Mouse (Mus musculus): ENCODE data around the gene Faap100. TPM values are rescaled to one million over a fixed set of nuclear protein-coding genes. Genes with fewer than 3 reads are reported as not detected.
"Not testable (repeated sequence)": the region's sequence is repeated elsewhere in the genome, so short reads cannot be mapped to it uniquely, and the experiment has no call there.

The Faap100 gene
- total and polyA plus RNA-seq, 3 experiments, result 7.7 to 17.7 (median 14.3) TPM

DNA sequence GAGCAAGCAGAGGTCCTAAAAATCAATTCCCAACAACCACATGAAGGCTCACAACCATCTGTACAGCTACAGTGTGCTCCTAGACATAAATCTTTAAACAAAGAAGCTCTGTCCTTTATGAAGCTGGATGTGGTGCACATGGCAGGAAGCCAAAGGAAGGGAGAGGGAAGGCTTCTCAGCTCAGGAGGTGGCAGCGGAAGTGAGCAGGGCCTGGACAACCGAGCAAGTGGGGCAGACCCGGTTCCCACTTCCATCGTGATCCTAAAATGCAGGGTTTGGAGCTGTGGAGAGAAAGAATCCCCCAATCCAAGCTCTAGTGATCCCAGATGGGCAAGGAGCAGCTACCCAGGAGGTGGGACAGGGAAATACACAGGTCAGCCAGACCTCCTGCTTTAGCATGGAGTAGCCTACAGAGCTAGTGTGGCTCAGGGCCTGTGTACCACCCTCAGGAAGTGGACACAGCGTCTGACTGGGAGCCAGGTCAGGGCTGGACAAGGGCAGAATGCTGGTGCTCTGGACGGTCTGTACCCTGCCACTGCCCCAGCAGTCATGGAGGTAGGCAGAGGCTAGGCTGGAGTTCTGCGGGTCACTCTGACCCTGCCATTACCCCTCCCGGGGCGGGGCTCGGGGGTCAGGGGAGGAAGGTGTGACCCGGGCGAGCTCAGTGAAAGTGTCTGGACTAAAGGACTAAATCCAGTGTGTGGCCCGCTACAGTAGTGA lies 25.8 kb downstream of the Faap100 start:
- H3K9me3 ChIP-seq (replicated peaks; ENCODE audit: low read length), result no peaks in the 10 kb centered on the region
- no peak overlapping the region for H3K4me3 ChIP-seq (replicated peaks in 1 of 3; ENCODE audit: low read depth in 2 of 3, low read length in 2 of 3, poor library complexity in 1 of 3)
- peaks cover 10 to 52% of the 10 kb centered on the region in 2 experiments for H3K4me1 ChIP-seq (ENCODE audit: control insufficient read depth in 1 of 2, insufficient read depth in 2 of 2)
- in situ Hi-C loops (cut with MboI; ENCODE audit: low pct_ligation_motif_present, low pct_unique_long_range_greater_than_20kb, low sequenced_read_pairs) (no loop called here), dilution Hi-C loops (cut with MboI; ENCODE audit: extremely low pct_ligation_motif_present, extremely low pct_unique_long_range_greater_than_20kb, low sequenced_read_pairs) (no loop called here)
- TF ChIP-seq MYC (IDR thresholded peaks at IDR 0.05; ENCODE audit: low read depth, low read length) (no peak), HCFC1 (IDR thresholded peaks at IDR 0.05; ENCODE audit: low read depth, low read length) (no peak), RAD21 (IDR thresholded peaks at IDR 0.05; ENCODE audit: low read depth, low read length) (no peak), NRF1 (IDR thresholded peaks at IDR 0.05; ENCODE audit: low read depth, low read length) (no peak), RCOR1 (conservative IDR thresholded peaks at IDR 0.05; ENCODE audit: low read depth, low read length) (no peak), MEF2A (IDR thresholded peaks at IDR 0.05; ENCODE audit: borderline replicate concordance, low read depth, low read length) (no peak), CHD1 (IDR thresholded peaks at IDR 0.05; ENCODE audit: low read depth, low read length) (no peak), SIN3A (IDR thresholded peaks at IDR 0.05; ENCODE audit: low read length) (no peak), CHD2 (IDR thresholded peaks at IDR 0.05; ENCODE audit: low read length) (no peak), EP300 (IDR thresholded peaks at IDR 0.05; ENCODE audit: low read length) (no peak), POLR2AphosphoS2 (IDR thresholded peaks at IDR 0.05; ENCODE audit: low read depth, low read length) (no peak), JUND (conservative IDR thresholded peaks at IDR 0.05; ENCODE audit: low read depth, low read length) (no peak)
- DNase-seq (ENCODE audit: extremely low read depth), result no peak
- H3K4me2 ChIP-seq (ENCODE audit: insufficient read depth, low read depth, poor library complexity, severe bottlenecking), result no peak overlapping the region
- H3K79me2 ChIP-seq (replicated peaks; ENCODE audit: control insufficient read depth, extremely low read depth, insufficient read depth, poor library complexity, severe bottlenecking), result peaks cover 6% of the 10 kb centered on the region
- H3K36me3 ChIP-seq (replicated peaks in 1 of 2; ENCODE audit: control insufficient read depth in 1 of 2, insufficient read depth in 1 of 2, low read length in 1 of 2), result no peaks in the 10 kb centered on the region
- H3K27ac ChIP-seq (ENCODE audit: insufficient read depth, low read depth), result no peak overlapping the region
- no peak overlapping the region for H3K9ac ChIP-seq (ENCODE audit: insufficient read depth, low read depth)
- H3K27me3 ChIP-seq (replicated peaks), result no peaks in the 10 kb centered on the region

DNA sequence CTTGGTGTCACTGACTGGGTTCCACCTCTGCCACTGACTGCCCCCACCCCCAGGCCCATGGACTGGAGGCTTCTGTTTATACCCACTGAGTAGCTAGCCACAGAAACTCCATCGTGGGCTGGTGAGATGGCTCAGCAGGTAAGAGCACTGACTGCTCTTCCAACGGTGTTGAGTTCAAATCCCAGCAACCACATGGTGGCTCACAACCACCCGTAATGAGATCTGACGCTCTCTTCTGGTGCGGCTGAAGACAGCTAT lies 26.5 kb downstream of the Faap100 start:
- peaks cover 12% of the 10 kb centered on the region for H3K79me2 ChIP-seq (replicated peaks; ENCODE audit: control insufficient read depth, extremely low read depth, insufficient read depth, poor library complexity, severe bottlenecking)
- H3K9me3 ChIP-seq (replicated peaks; ENCODE audit: low read length); H3K27me3 ChIP-seq (replicated peaks); H3K36me3 ChIP-seq (replicated peaks in 1 of 2; ENCODE audit: control insufficient read depth in 1 of 2, insufficient read depth in 1 of 2, low read length in 1 of 2); H3K9ac ChIP-seq (ENCODE audit: insufficient read depth, low read depth); dilution Hi-C loops (cut with MboI; ENCODE audit: extremely low pct_ligation_motif_present, extremely low pct_unique_long_range_greater_than_20kb, low sequenced_read_pairs); DNase-seq (ENCODE audit: extremely low read depth); H3K4me2 ChIP-seq (ENCODE audit: insufficient read depth, low read depth, poor library complexity, severe bottlenecking); H3K4me3 ChIP-seq (replicated peaks in 1 of 3; ENCODE audit: low read depth in 2 of 3, low read length in 2 of 3, poor library complexity in 1 of 3); H3K27ac ChIP-seq (ENCODE audit: insufficient read depth, low read depth); in situ Hi-C loops (cut with MboI; ENCODE audit: low pct_ligation_motif_present, low pct_unique_long_range_greater_than_20kb, low sequenced_read_pairs): not testable (repeated sequence)
- peaks cover 10 to 48% of the 10 kb centered on the region in 2 experiments for H3K4me1 ChIP-seq (ENCODE audit: control insufficient read depth in 1 of 2, insufficient read depth in 2 of 2)
